Mouse (Mus musculus): ENCODE measurements around the gene Brwd1. TPM values are rescaled to one million over a fixed set of nuclear protein-coding genes. Genes with fewer than 3 reads are reported as not detected.

The Brwd1 gene
- polyA plus RNA-seq, 1 experiment: 462 TPM

GRCm38 (mm10) chr16:96085597-96085996 is 3.3 kb upstream of the Brwd1 start:
- peaks cover 6% of the 10 kb centered on the region for H3K4me1 ChIP-seq (ENCODE audit: control insufficient read depth, insufficient read depth, low read length)
- TF ChIP-seq CTCF (IDR thresholded peaks at IDR 0.05; ENCODE audit: insufficient read depth, low read depth, low read length) (no peak), POLR2A (IDR thresholded peaks at IDR 0.05; ENCODE audit: insufficient read depth, low read depth, low read length) (no peak)
- no peak overlapping the region for H3K4me3 ChIP-seq (ENCODE audit: insufficient read depth, low read depth, low read length)
- no peak overlapping the region for H3K27ac ChIP-seq (ENCODE audit: insufficient read depth, low read depth, low read length)

GRCm38 (mm10) chr16:96083179-96083646 is 887 bp upstream of the Brwd1 start:
- peak overlapping the region; percentile 99 for H3K4me3 ChIP-seq (ENCODE audit: insufficient read depth, low read depth, low read length)
- peaks cover 11% of the 10 kb centered on the region for H3K4me1 ChIP-seq (ENCODE audit: control insufficient read depth, insufficient read depth, low read length)
- H3K27ac ChIP-seq (ENCODE audit: insufficient read depth, low read depth, low read length): peak overlapping the region; percentile 95
- no peak for TF ChIP-seq POLR2A (IDR thresholded peaks at IDR 0.05; ENCODE audit: insufficient read depth, low read depth, low read length)
- TF ChIP-seq CTCF (IDR thresholded peaks at IDR 0.05; ENCODE audit: insufficient read depth, low read depth, low read length): no peak
- 5% methylated on average over 20 of the region's 20 CpGs for WGBS

- Histone ChIP-seq H3K4me3 (ENCODE audit: insufficient read depth, low read depth, low read length) (peak overlapping the region; percentile 99), H3K4me1 (ENCODE audit: control insufficient read depth, insufficient read depth, low read length) (peaks cover 11% of the 10 kb centered on the region), H3K27ac (ENCODE audit: insufficient read depth, low read depth, low read length) (peak overlapping the region; percentile 94)
- TF ChIP-seq CTCF (IDR thresholded peaks at IDR 0.05; ENCODE audit: insufficient read depth, low read depth, low read length) (no peak), POLR2A (IDR thresholded peaks at IDR 0.05; ENCODE audit: insufficient read depth, low read depth, low read length) (no peak)
- 1% methylated on average over 68 of the region's 68 CpGs for WGBS
Measured at GRCm38 (mm10) chr16:96081742-96082241, 534 bp downstream of the Brwd1 start.

- Histone ChIP-seq H3K4me3 (ENCODE audit: insufficient read depth, low read depth, low read length) (peak overlapping the region; percentile 99), H3K4me1 (ENCODE audit: control insufficient read depth, insufficient read depth, low read length) (peaks cover 11% of the 10 kb centered on the region), H3K27ac (ENCODE audit: insufficient read depth, low read depth, low read length) (no peak overlapping the region)
- TF ChIP-seq POLR2A (IDR thresholded peaks at IDR 0.05; ENCODE audit: insufficient read depth, low read depth, low read length): peak; percentile 29; the same call in 1 of the 2 replicates
- TF ChIP-seq CTCF (IDR thresholded peaks at IDR 0.05; ENCODE audit: insufficient read depth, low read depth, low read length): no peak
- 3% methylated on average over 27 of the region's 28 CpGs for WGBS
Measured at GRCm38 (mm10) chr16:96081331-96081730, 995 bp downstream of the Brwd1 start.

GRCm38 (mm10) chr16:96080524-96080923 is 1.8 kb downstream of the Brwd1 start:
- 74% methylated on average over 7 of the region's 7 CpGs for WGBS
- TF ChIP-seq CTCF (IDR thresholded peaks at IDR 0.05; ENCODE audit: insufficient read depth, low read depth, low read length): no peak
- TF ChIP-seq POLR2A (IDR thresholded peaks at IDR 0.05; ENCODE audit: insufficient read depth, low read depth, low read length): no peak
- Histone ChIP-seq H3K4me1 (ENCODE audit: control insufficient read depth, insufficient read depth, low read length) (peaks cover 11% of the 10 kb centered on the region), H3K4me3 (ENCODE audit: insufficient read depth, low read depth, low read length) (no peak overlapping the region), H3K27ac (ENCODE audit: insufficient read depth, low read depth, low read length) (no peak overlapping the region)

- no peak overlapping the region for H3K4me3 ChIP-seq (ENCODE audit: insufficient read depth, low read depth, low read length)
- TF ChIP-seq CTCF (IDR thresholded peaks at IDR 0.05; ENCODE audit: insufficient read depth, low read depth, low read length) (no peak), POLR2A (IDR thresholded peaks at IDR 0.05; ENCODE audit: insufficient read depth, low read depth, low read length) (no peak)
- H3K27ac ChIP-seq (ENCODE audit: insufficient read depth, low read depth, low read length): no peak overlapping the region
- peaks cover 6% of the 10 kb centered on the region; the same call in 1 of the 2 replicates for H3K4me1 ChIP-seq (ENCODE audit: control insufficient read depth, insufficient read depth, low read length)
- 94% methylated on average over 6 of the region's 6 CpGs for WGBS
Measured at GRCm38 (mm10) chr16:96068364-96068763, 14.0 kb downstream of the Brwd1 start.

GRCm38 (mm10) chr16:96066174-96066573 is 16.2 kb downstream of the Brwd1 start:
- Histone ChIP-seq H3K4me3 (ENCODE audit: insufficient read depth, low read depth, low read length) (no peak overlapping the region), H3K4me1 (ENCODE audit: control insufficient read depth, insufficient read depth, low read length) (peaks cover 7% of the 10 kb centered on the region; the same call in 1 of the 2 replicates), H3K27ac (ENCODE audit: insufficient read depth, low read depth, low read length) (no peak overlapping the region)
- WGBS: 91% methylated on average over 12 of the region's 12 CpGs
- TF ChIP-seq CTCF (IDR thresholded peaks at IDR 0.05; ENCODE audit: insufficient read depth, low read depth, low read length) (no peak), POLR2A (IDR thresholded peaks at IDR 0.05; ENCODE audit: insufficient read depth, low read depth, low read length) (no peak)

- H3K4me1 ChIP-seq (ENCODE audit: control insufficient read depth, insufficient read depth, low read length): peaks cover 7% of the 10 kb centered on the region; the same call in 1 of the 2 replicates
- TF ChIP-seq CTCF (IDR thresholded peaks at IDR 0.05; ENCODE audit: insufficient read depth, low read depth, low read length): no peak
- TF ChIP-seq POLR2A (IDR thresholded peaks at IDR 0.05; ENCODE audit: insufficient read depth, low read depth, low read length): no peak
- WGBS: 94% methylated on average over 6 of the region's 6 CpGs
- H3K27ac ChIP-seq (ENCODE audit: insufficient read depth, low read depth, low read length): no peak overlapping the region
- H3K4me3 ChIP-seq (ENCODE audit: insufficient read depth, low read depth, low read length): no peak overlapping the region
Measured at GRCm38 (mm10) chr16:96064649-96065048, 17.7 kb downstream of the Brwd1 start.

- TF ChIP-seq CTCF (IDR thresholded peaks at IDR 0.05; ENCODE audit: insufficient read depth, low read depth, low read length) (no peak), POLR2A (IDR thresholded peaks at IDR 0.05; ENCODE audit: insufficient read depth, low read depth, low read length) (no peak)
- 73% methylated on average over 5 of the region's 5 CpGs for WGBS
- H3K4me1 ChIP-seq (ENCODE audit: control insufficient read depth, insufficient read depth, low read length): peaks cover 6% of the 10 kb centered on the region
- H3K27ac ChIP-seq (ENCODE audit: insufficient read depth, low read depth, low read length): no peak overlapping the region
- no peak overlapping the region for H3K4me3 ChIP-seq (ENCODE audit: insufficient read depth, low read depth, low read length)
Measured at GRCm38 (mm10) chr16:96044096-96044495, 38.2 kb downstream of the Brwd1 start.

Data from olfactory bulb, adult 2 months (tissue).